Mouse (Mus musculus): ENCODE results near the gene Usp22. TPM values are rescaled to one million over a fixed set of nuclear protein-coding genes. Genes with fewer than 3 reads are reported as not detected.
A peak's percentile ranks its signal among the peaks of the same experiment; 100 is the strongest.

Gene Usp22
- total RNA-seq, 1 experiment: 111 TPM

- in situ Hi-C loops (cut with MboI; ENCODE audit: low sequenced_read_pairs in 2 of 2, unreplicated experiment in 2 of 2): no loop called here
- H3K9ac ChIP-seq (ENCODE audit: insufficient read depth, low read depth, low read length, poor library complexity, severe bottlenecking): no peak overlapping the region
- H3K36me3 ChIP-seq (ENCODE audit: control insufficient read depth, insufficient read depth, low read length, poor library complexity, severe bottlenecking): no peaks in the 10 kb centered on the region
- DNase-seq (ENCODE audit: low read depth, low spot score): no peak
- H3K4me3 ChIP-seq (ENCODE audit: insufficient read depth in 1 of 2, low read depth in 1 of 2, low read length in 2 of 2, poor library complexity in 1 of 2, severe bottlenecking in 1 of 2): no peak overlapping the region
- no peak overlapping the region for H3K27ac ChIP-seq (ENCODE audit: insufficient read depth, low read depth, low read length, poor library complexity, severe bottlenecking)
- H3K4me1 ChIP-seq (ENCODE audit: control insufficient read depth in 2 of 2, insufficient read depth in 2 of 2, low read length in 2 of 2, poor library complexity in 1 of 2): peaks cover 7 to 16% of the 10 kb centered on the region in 2 experiments; a peak in 3 of 4 replicates
- TF ChIP-seq ZC3H11A (IDR thresholded peaks at IDR 0.05; ENCODE audit: borderline replicate concordance, low read depth, low read length): no peak
- TF ChIP-seq MAFK (IDR thresholded peaks at IDR 0.05; ENCODE audit: insufficient read depth, low read depth, low read length): no peak
- no peak for TF ChIP-seq HCFC1 (IDR thresholded peaks at IDR 0.05; ENCODE audit: borderline replicate concordance, insufficient read depth, low read length)
- TF ChIP-seq ZNF384 (IDR thresholded peaks at IDR 0.05; ENCODE audit: low read depth, low read length): no peak
- TF ChIP-seq CHD2 (IDR thresholded peaks at IDR 0.05; ENCODE audit: low read depth, low read length): no peak
- no peaks in the 10 kb centered on the region for H3K9me3 ChIP-seq (ENCODE audit: control insufficient read depth, insufficient read depth, low read depth, low read length)
Observed at GRCm38 (mm10) chr11:61220156-61220881, 45.5 kb upstream of the Usp22 start.

- Histone ChIP-seq H3K4me1 (ENCODE audit: control insufficient read depth in 2 of 2, insufficient read depth in 2 of 2, low read length in 2 of 2, poor library complexity in 1 of 2) (peaks cover 3 to 24% of the 10 kb centered on the region in 2 experiments; a peak in 3 of 4 replicates), H3K9ac (ENCODE audit: insufficient read depth, low read depth, low read length, poor library complexity, severe bottlenecking) (no peak overlapping the region), H3K9me3 (ENCODE audit: control insufficient read depth, insufficient read depth, low read depth, low read length) (no peaks in the 10 kb centered on the region), H3K36me3 (ENCODE audit: control insufficient read depth, insufficient read depth, low read length, poor library complexity, severe bottlenecking) (no peaks in the 10 kb centered on the region), H3K4me3 (ENCODE audit: insufficient read depth in 1 of 2, low read depth in 1 of 2, low read length in 2 of 2, poor library complexity in 1 of 2, severe bottlenecking in 1 of 2) (no peak overlapping the region), H3K27ac (ENCODE audit: insufficient read depth, low read depth, low read length, poor library complexity, severe bottlenecking) (no peak overlapping the region)
- DNase-seq (ENCODE audit: low read depth, low spot score): peak; percentile 35
- TF ChIP-seq ZNF384 (IDR thresholded peaks at IDR 0.05; ENCODE audit: low read depth, low read length) (no peak), MAFK (IDR thresholded peaks at IDR 0.05; ENCODE audit: insufficient read depth, low read depth, low read length) (no peak)
- in situ Hi-C loops (cut with MboI; ENCODE audit: low sequenced_read_pairs in 2 of 2, unreplicated experiment in 2 of 2): no loop called here
Observed at GRCm38 (mm10) chr11:61215936-61216335, 41.1 kb upstream of the Usp22 start.

GRCm38 (mm10) chr11:61212102-61212501, 37.2 kb upstream of the Usp22 start:
- in situ Hi-C loops (cut with MboI; ENCODE audit: low sequenced_read_pairs in 2 of 2, unreplicated experiment in 2 of 2): no loop called here
- Histone ChIP-seq H3K9ac (ENCODE audit: insufficient read depth, low read depth, low read length, poor library complexity, severe bottlenecking) (no peak overlapping the region), H3K27ac (ENCODE audit: insufficient read depth, low read depth, low read length, poor library complexity, severe bottlenecking) (no peak overlapping the region), H3K4me3 (ENCODE audit: insufficient read depth in 1 of 2, low read depth in 1 of 2, low read length in 2 of 2, poor library complexity in 1 of 2, severe bottlenecking in 1 of 2) (peak overlapping the region in 1 of 2 experiments; percentile 11; a peak in 1 of 4 replicates), H3K4me1 (ENCODE audit: control insufficient read depth in 2 of 2, insufficient read depth in 2 of 2, low read length in 2 of 2, poor library complexity in 1 of 2) (peaks cover 3 to 24% of the 10 kb centered on the region in 2 experiments; a peak in 3 of 4 replicates), H3K36me3 (ENCODE audit: control insufficient read depth, insufficient read depth, low read length, poor library complexity, severe bottlenecking) (no peaks in the 10 kb centered on the region), H3K9me3 (ENCODE audit: control insufficient read depth, insufficient read depth, low read depth, low read length) (no peaks in the 10 kb centered on the region)
- TF ChIP-seq CHD2 (IDR thresholded peaks at IDR 0.05; ENCODE audit: low read depth, low read length) (no peak), ZNF384 (IDR thresholded peaks at IDR 0.05; ENCODE audit: low read depth, low read length) (no peak), HCFC1 (IDR thresholded peaks at IDR 0.05; ENCODE audit: borderline replicate concordance, insufficient read depth, low read length) (no peak), ZC3H11A (IDR thresholded peaks at IDR 0.05; ENCODE audit: borderline replicate concordance, low read depth, low read length) (no peak), MAFK (IDR thresholded peaks at IDR 0.05; ENCODE audit: insufficient read depth, low read depth, low read length) (no peak)
- no peak for DNase-seq (ENCODE audit: low read depth, low spot score)

- Histone ChIP-seq H3K27ac (ENCODE audit: insufficient read depth, low read depth, low read length, poor library complexity, severe bottlenecking) (no peak overlapping the region), H3K9me3 (ENCODE audit: control insufficient read depth, insufficient read depth, low read depth, low read length) (no peaks in the 10 kb centered on the region), H3K36me3 (ENCODE audit: control insufficient read depth, insufficient read depth, low read length, poor library complexity, severe bottlenecking) (no peaks in the 10 kb centered on the region), H3K9ac (ENCODE audit: insufficient read depth, low read depth, low read length, poor library complexity, severe bottlenecking) (no peak overlapping the region), H3K4me3 (ENCODE audit: insufficient read depth in 1 of 2, low read depth in 1 of 2, low read length in 2 of 2, poor library complexity in 1 of 2, severe bottlenecking in 1 of 2) (no peak overlapping the region), H3K4me1 (ENCODE audit: control insufficient read depth in 2 of 2, insufficient read depth in 2 of 2, low read length in 2 of 2, poor library complexity in 1 of 2) (peaks cover 2 to 9% of the 10 kb centered on the region in 2 experiments; a peak in 1 of 4 replicates)
- in situ Hi-C loops (cut with MboI; ENCODE audit: low sequenced_read_pairs in 2 of 2, unreplicated experiment in 2 of 2): no loop called here
- TF ChIP-seq CHD2 (IDR thresholded peaks at IDR 0.05; ENCODE audit: low read depth, low read length) (no peak), MAFK (IDR thresholded peaks at IDR 0.05; ENCODE audit: insufficient read depth, low read depth, low read length) (no peak)
- DNase-seq (ENCODE audit: low read depth, low spot score): no peak
Observed at GRCm38 (mm10) chr11:61208316-61208715, 33.5 kb upstream of the Usp22 start.
